Mouse (Mus musculus) naive thymus-derived CD4-positive, alpha-beta T cell, adult 5 months (primary cell): ENCODE results near the gene Glt1d1. TPM values are rescaled to one million over a fixed set of nuclear protein-coding genes. Genes with fewer than 3 reads are reported as not detected.

ENCODE experiments used
- polyA plus RNA-seq: library from polyadenylated mRNA; unstranded; fragments of 100-300 nt; shearing (Covaris generic); gene quantifications from one replicate; pipeline ENCODE4 v1.2.1, GENCODE M21; 2017

Glt1d1 gene
- polyA plus RNA-seq, result not detected

DNA sequence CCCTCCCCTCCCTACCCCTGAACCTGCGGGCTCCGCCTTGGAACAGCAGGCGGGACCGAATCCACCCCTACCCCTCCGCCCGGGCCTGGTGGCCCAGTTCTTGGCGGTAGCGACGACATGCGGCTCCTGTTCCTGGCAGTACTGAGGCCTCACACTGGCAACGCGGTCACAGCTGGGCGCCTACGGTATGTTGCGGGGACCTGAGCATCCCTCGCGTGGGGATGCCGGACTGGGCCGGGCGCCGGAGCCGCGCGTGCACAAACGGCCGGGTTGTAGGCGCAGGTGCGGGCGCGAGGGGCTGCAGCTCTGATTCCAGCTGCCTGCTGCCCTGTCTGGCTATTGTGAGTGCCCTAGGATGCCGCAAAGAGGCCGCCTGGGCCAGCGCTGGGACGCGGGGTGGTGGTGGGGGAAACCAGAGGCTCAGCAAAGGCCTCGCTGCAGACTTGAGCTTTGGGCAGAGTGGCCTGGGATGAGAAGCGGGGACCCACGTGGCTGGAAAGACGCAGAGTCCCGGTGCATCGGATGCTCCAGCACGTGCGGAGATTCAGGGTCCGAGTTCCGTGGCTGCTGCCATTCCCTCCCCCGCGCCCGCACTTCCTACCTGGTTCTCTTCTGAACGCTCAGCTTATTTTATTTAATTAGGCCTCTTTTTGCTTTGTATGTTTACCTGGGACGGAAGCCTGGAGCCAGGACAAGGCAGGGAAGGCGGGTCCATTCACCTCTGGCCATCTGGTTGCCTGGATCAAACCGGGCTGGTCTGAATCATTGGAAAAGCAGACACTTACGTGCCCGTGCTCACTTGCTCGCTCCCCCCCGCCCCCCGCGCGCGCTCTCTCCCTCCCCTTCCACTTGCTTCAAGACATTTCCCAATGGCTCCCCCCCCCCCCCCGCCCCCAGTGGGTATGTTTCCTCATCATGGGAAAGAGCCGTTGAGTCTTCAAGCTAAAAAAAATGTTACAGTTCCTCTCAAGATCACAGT is at the start of gene Glt1d1, which contains the start of gene Slc15a4:
TSS of gene Glt1d1 (plus strand) at position 96 of the 979 bp plus-strand sequence.
TSS of gene Slc15a4 (minus strand) at position 731 of the 979 bp plus-strand sequence.

Other genes starting within 250 kb of the Glt1d1 start
- gene Slc15a4, start 635 bp downstream of the Glt1d1 start, polyA plus RNA-seq, result 29.9 TPM